Mouse (Mus musculus): Measurements from ENCODE around the gene St6galnac4.

GRCm38 (mm10) chr2:32606161-32607142, 19.6 kb downstream of the St6galnac4 start:
- peak; percentile 59 for TF ChIP-seq CTCF (IDR thresholded peaks at IDR 0.05; ENCODE audit: low read depth, low read length)
- TF ChIP-seq POLR2A (IDR thresholded peaks at IDR 0.05; ENCODE audit: borderline replicate concordance, low read depth, low read length), result no peak

All from bone marrow macrophage, adult 2 months (primary cell).